Mouse (Mus musculus) CD4-positive, CD25-positive, alpha-beta regulatory T cell, adult 2 months (primary cell): ENCODE results near the gene Tmc4.
A peak's percentile ranks its signal among the peaks of the same experiment; 100 is the strongest.

Experiments used
- DNase-seq: peaks from one replicate; pipeline ENCODE4 v3.0.0-alpha.2; 2012; ENCODE audit warnings: low read depth, low spot score

The Tmc4 gene

DNA sequence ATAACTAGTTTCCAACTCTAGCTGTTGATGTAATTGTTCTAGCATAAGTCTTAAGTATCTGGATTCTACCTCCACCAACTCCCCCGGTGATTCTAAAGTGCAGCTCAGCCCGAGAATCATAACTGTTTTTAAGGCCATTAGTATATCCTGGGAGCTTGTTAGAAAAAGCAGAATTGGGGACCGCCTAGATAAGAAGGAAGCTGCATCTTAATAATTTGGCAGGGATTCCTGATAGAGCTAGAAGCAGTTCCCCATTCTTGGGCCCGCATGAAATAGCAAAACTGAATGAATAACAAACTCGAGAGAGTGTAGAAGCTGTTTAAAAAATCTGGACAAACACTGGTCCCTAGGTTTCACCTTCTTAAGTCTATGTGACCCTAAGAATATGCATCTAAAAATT, 33.9 kb downstream of the Tmc4 start:
- no peak for DNase-seq

GRCm38 (mm10) chr7:3630478-3630815, 46.9 kb downstream of the Tmc4 start:
- DNase-seq: no peak

DNA sequence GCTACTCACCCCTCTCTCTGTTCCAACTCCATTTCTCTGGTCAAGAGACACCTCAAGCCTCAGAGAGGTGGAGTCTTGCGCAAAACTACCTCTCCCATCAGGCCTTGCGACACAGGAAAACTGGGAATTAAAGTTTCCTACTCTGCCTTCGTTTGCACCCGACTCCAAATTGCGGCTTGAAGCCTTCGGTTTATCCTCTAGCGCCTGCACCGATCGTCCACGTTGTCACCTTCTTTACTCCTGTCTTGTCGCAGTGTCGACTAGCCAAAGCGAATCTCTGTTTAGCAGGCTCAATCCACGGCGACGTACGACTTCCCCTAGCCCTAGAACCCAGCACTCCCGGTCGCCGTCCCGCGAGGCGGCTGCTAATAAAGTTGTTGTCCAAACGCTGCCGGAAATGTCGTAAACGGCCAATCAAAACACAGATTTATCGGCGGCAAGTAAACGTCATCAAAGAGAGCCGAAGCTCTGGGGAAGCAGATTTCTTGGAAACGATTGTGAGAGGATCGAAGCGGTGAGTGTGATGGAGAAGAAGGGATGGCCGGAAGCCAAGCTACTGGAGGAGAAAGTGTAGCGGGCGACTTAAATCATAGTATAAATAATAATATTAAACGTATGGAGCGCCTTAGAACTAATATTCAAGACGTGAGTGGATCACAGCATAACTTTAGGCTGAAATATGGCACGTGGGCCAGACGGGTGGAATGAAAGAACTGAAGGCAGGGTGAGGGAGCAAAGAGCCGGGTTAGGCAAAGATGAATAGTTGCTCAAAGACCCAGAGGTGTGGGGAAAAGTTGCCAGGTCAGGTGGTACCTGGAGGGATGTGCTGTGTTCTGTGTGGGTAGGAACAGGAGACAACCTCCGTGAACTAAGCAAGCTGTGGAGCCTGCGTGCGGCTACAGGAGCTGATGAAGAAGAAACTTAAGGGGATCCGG, 47.5 kb downstream of the Tmc4 start, which contains the start of the genes Tfpt and Prpf31:
TSS of gene Tfpt (minus strand) at position 387 of the 935 bp plus-strand sequence.
TSS of gene Prpf31 (plus strand) at position 443 of the 935 bp plus-strand sequence.
- DNase-seq: peak; percentile 94

DNA sequence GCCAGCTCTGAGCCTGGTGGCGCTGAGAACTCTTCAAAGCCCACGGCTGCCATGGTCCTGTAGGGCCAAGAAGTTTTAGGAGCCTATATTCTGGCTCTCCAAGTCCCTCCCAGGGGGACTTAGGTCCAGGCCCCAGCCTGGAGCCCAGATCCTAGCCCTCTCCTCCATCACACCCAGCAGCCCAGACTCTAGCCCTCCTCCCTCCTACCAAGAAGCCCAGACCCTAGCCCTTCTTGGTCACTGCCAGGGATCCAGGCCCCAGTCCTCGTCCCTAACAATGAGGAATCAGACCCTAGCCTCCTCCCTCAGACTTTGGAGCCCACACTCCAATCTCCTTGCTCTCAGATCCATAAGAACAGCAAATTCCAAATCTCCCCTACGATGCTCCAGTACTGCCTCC, 48.3 kb downstream of the Tmc4 start:
- DNase-seq: no peak

GRCm38 (mm10) chr7:3617242-3617995, 59.9 kb downstream of the Tmc4 start, which contains the start of gene Ndufa3:
TSS of gene Ndufa3 (plus strand) at chr7:3617373.
- DNase-seq: peak; percentile 95

- no peak for DNase-seq
Measured at GRCm38 (mm10) chr7:3616389-3617241, 60.7 kb downstream of the Tmc4 start.

DNA sequence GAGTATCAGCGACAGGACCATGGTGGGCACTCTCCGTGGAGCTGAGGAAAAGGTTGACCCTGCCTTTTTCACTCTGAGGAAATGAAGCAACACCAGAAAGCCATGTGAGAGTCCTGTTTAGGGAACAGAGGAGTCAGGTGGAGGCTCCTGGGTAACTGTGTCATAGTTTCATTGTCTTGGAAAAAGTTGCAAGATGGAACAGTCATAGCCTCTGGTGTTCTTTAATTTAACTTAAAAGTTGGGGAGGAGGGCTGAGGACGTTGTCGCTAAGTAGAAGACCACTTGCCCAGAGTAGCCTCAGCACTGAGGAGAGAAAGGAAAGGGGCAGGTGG, 61.3 kb downstream of the Tmc4 start, which contains the start of gene Oscar:
TSS of gene Oscar (minus strand) at position 101 of the 332 bp plus-strand sequence.
- no peak for DNase-seq
